Mouse (Mus musculus): ENCODE data around the gene Aimp1.
A peak's percentile ranks its signal among the peaks of the same experiment; 100 is the strongest.

The Aimp1 gene

GRCm38 (mm10) chr3:132684231-132684928 lies at the start of gene Aimp1:
TSS of gene Aimp1 (minus strand) at chr3:132684370.
- DNase-seq (ENCODE audit: low read depth, low spot score) = no peak

- DNase-seq (ENCODE audit: low read depth, low spot score) = no peak
These were observed 40.2 kb upstream of the Aimp1 start for GRCm38 (mm10) chr3:132724326-132724725.

GRCm38 (mm10) chr3:132717316-132717715 lies 33.1 kb upstream of the Aimp1 start:
- DNase-seq (ENCODE audit: low read depth, low spot score) = no peak

- no peak for DNase-seq (ENCODE audit: low read depth, low spot score)
These were observed 29.7 kb upstream of the Aimp1 start for GRCm38 (mm10) chr3:132713913-132714312.

GRCm38 (mm10) chr3:132706977-132707376 lies 22.8 kb upstream of the Aimp1 start:
- DNase-seq (ENCODE audit: low read depth, low spot score) = no peak

GRCm38 (mm10) chr3:132704216-132704615 lies 20.0 kb upstream of the Aimp1 start:
- no peak for DNase-seq (ENCODE audit: low read depth, low spot score)

- no peak for DNase-seq (ENCODE audit: low read depth, low spot score)
These were observed 17.2 kb upstream of the Aimp1 start for GRCm38 (mm10) chr3:132701368-132701767.

GRCm38 (mm10) chr3:132683447-132684230 lies 531 bp downstream of the Aimp1 start, which contains the start of gene Tbck:
TSS of gene Tbck (plus strand) at chr3:132684144.
- peak; percentile 77 for DNase-seq (ENCODE audit: low read depth, low spot score)

- DNase-seq (ENCODE audit: low read depth, low spot score) = no peak
These were observed 6.7 kb downstream of the Aimp1 start for GRCm38 (mm10) chr3:132677494-132677893.

GRCm38 (mm10) chr3:132655955-132656354 lies 28.2 kb downstream of the Aimp1 start:
- no peak for DNase-seq (ENCODE audit: low read depth, low spot score)

- no peak for DNase-seq (ENCODE audit: low read depth, low spot score)
These were observed 30.2 kb downstream of the Aimp1 start for GRCm38 (mm10) chr3:132653959-132654358.

GRCm38 (mm10) chr3:132651776-132652175 lies 32.4 kb downstream of the Aimp1 start:
- DNase-seq (ENCODE audit: low read depth, low spot score) = no peak

- no peak for DNase-seq (ENCODE audit: low read depth, low spot score)
These were observed 34.0 kb downstream of the Aimp1 start for GRCm38 (mm10) chr3:132650191-132650590.

- DNase-seq (ENCODE audit: low read depth, low spot score) = no peak
These were observed 34.8 kb downstream of the Aimp1 start for GRCm38 (mm10) chr3:132649368-132649767.

GRCm38 (mm10) chr3:132646814-132647213 lies 37.4 kb downstream of the Aimp1 start:
- DNase-seq (ENCODE audit: low read depth, low spot score) = no peak

GRCm38 (mm10) chr3:132644071-132644470 lies 40.1 kb downstream of the Aimp1 start:
- DNase-seq (ENCODE audit: low read depth, low spot score) = no peak

- no peak for DNase-seq (ENCODE audit: low read depth, low spot score)
These were observed 47.1 kb downstream of the Aimp1 start for GRCm38 (mm10) chr3:132637080-132637479.

GRCm38 (mm10) chr3:132633261-132633660 lies 50.9 kb downstream of the Aimp1 start:
- no peak for DNase-seq (ENCODE audit: low read depth, low spot score)

GRCm38 (mm10) chr3:132629601-132630239 lies 54.5 kb downstream of the Aimp1 start, which contains the start of gene Gimd1:
TSS of gene Gimd1 (plus strand) at chr3:132629820.
- no peak for DNase-seq (ENCODE audit: low read depth, low spot score)

- DNase-seq (ENCODE audit: low read depth, low spot score) = no peak
These were observed 55.4 kb downstream of the Aimp1 start for GRCm38 (mm10) chr3:132628741-132629140.
